Mouse (Mus musculus) stomach, embryonic 14.5 days (tissue): Measurements from ENCODE around the gene Gtpbp10. TPM values are rescaled to one million over a fixed set of nuclear protein-coding genes. Genes with fewer than 3 reads are reported as not detected.

Experiments used
- ATAC-seq: fragments of 200-750 bp; cut with Nextera tagmentation; 2 replicates; pipeline ENCODE4 v1.8.0; 2017; ENCODE audit warnings: low read depth, moderate TSS enrichment; ENCODE audit not compliant: insufficient number of reproducible peaks, insufficient read depth, low FRiP score
- H3K27ac ChIP-seq: fragments of 300-500 bp; sonication (generic); 2 replicates; pipeline ENCODE4 v1.5.1; 2014; ENCODE audit warnings: mild to moderate bottlenecking, low read length, moderate library complexity, mixed read lengths
- H3K27me3 ChIP-seq: fragments of 300-500 bp; sonication (generic); 2 replicates; pipeline ENCODE4 v1.6.1; 2014; ENCODE audit warnings: low read length, control low read depth, mixed read lengths; ENCODE audit not compliant: control insufficient read depth, insufficient read depth
- H3K36me3 ChIP-seq: fragments of 300-500 bp; sonication (generic); 2 replicates; pipeline ENCODE4 v1.6.1; 2014; ENCODE audit warnings: mild to moderate bottlenecking, control low read depth, low read length, moderate library complexity, mixed read lengths; ENCODE audit not compliant: control insufficient read depth, insufficient read depth
- H3K4me1 ChIP-seq: fragments of 300-500 bp; sonication (generic); 2 replicates; pipeline ENCODE4 v1.6.1; 2014; ENCODE audit warnings: low read length, control low read depth, mixed read lengths; ENCODE audit not compliant: control insufficient read depth, insufficient read depth
- H3K4me2 ChIP-seq: fragments of 300-500 bp; sonication (generic); replicated peaks from 2 replicates; pipeline ENCODE4 v1.6.1; 2014; ENCODE audit warnings: low read depth, low read length, control low read depth
- H3K4me3 ChIP-seq: fragments of 300-500 bp; sonication (generic); 2 replicates; pipeline ENCODE4 v1.5.1; 2014; ENCODE audit warnings: low read depth, low read length, control low read depth
- H3K9ac ChIP-seq: fragments of 300-500 bp; sonication (generic); replicated peaks from 2 replicates; pipeline ENCODE4 v1.6.1; 2014; ENCODE audit warnings: low read depth, mild to moderate bottlenecking, control low read depth, low read length, moderate library complexity, mixed read lengths
- H3K9me3 ChIP-seq: fragments of 300-500 bp; sonication (generic); 2 replicates; pipeline ENCODE4 v1.6.1; 2016; ENCODE audit warnings: low read depth, low read length, control low read depth; ENCODE audit not compliant: control insufficient read depth
- WGBS: fragments of 180-500 bp; shearing (Covaris S2); extraction: QIAGEN DNeasy Blood & Tissue Kit; methylation state at CpG from one replicate; pipeline ENCODE4 v1.1.7; 2014; 5-methylcytosine and 5-hydroxymethylcytosine counted together
- polyA plus RNA-seq: library from polyadenylated mRNA; unstranded; fragments of >200 nt; fragmentation: Nextera tagmentation; extraction: Ambion mirVana; gene quantifications from 2 replicates; pipeline ENCODE4 v1.2.1, GENCODE M21; 2014

Gtpbp10 gene
- polyA plus RNA-seq, 1 experiment from 2014 or later = 27.6 TPM

DNA sequence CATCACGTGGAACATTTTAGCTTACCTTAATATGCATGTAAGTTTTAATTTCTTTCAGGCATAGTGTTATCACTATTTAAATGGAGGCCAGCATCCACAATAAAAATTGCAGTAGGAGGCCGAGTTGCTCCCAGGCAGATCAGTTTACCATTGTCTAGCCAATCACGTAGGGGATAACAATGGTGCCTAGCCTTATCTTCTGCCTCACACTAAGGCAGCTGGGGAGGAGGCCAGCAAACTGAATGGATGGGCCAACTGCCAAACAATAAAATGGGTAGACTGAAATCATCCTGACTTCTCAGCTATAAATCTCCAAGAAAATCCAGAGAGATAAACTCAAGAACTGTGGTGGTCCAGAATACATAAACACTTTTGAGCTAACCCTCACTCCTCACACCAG is 19.6 kb downstream of the Gtpbp10 start:
- H3K36me3 ChIP-seq = peaks cover 31% of the 10 kb centered on the region
- no peak overlapping the region for H3K4me2 ChIP-seq
- ATAC-seq = no peak
- no peak overlapping the region for H3K4me3 ChIP-seq
- no peaks in the 10 kb centered on the region for H3K4me1 ChIP-seq
- H3K27ac ChIP-seq = no peak overlapping the region
- 72% methylated on average over 3 of the region's 3 CpGs for WGBS
- H3K27me3 ChIP-seq = no peaks in the 10 kb centered on the region
- no peak overlapping the region for H3K9ac ChIP-seq
- no peaks in the 10 kb centered on the region for H3K9me3 ChIP-seq

- Histone ChIP-seq H3K36me3 (peaks cover 7% of the 10 kb centered on the region; the same call in 1 of the 2 replicates), H3K9me3 (no peaks in the 10 kb centered on the region), H3K27me3 (no peaks in the 10 kb centered on the region), H3K9ac (no peak overlapping the region), H3K4me2 (no peak overlapping the region), H3K27ac (no peak overlapping the region), H3K4me1 (no peaks in the 10 kb centered on the region), H3K4me3 (no peak overlapping the region)
- no peak for ATAC-seq
- 87% methylated on average over 1 of the region's 1 CpGs for WGBS
Observed at GRCm38 (mm10) chr5:5536131-5536530, 23.2 kb downstream of the Gtpbp10 start.

- WGBS = 77% methylated on average over 3 of the region's 3 CpGs
- no peak for ATAC-seq
Observed at GRCm38 (mm10) chr5:5533656-5534420, 25.5 kb downstream of the Gtpbp10 start.

DNA sequence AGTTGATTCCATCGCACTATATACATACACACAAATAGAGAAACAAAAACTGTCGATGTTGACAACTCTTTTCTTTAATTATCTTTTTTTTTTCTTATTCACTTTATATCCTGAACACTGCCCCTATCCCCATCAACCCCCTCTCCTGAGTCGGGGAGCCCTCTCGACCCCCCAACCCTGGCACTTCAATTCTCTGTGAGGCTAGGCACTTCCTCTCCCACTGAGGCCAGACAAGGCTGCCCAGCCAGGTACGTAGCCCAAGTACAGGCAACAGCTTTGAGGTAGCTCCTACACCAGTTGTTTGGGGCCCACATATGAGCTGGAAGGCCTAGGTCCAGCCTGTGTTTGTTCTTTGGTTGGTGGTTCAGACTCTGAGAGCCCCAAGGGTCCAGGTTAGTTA is 43.9 kb downstream of the Gtpbp10 start:
- ATAC-seq = no peak
- H3K27ac ChIP-seq = no peak overlapping the region
- no peak overlapping the region for H3K4me2 ChIP-seq
- H3K9me3 ChIP-seq = no peaks in the 10 kb centered on the region
- no peak overlapping the region for H3K4me3 ChIP-seq
- 81% methylated on average over 5 of the region's 5 CpGs for WGBS
- H3K9ac ChIP-seq = no peak overlapping the region
- no peaks in the 10 kb centered on the region for H3K4me1 ChIP-seq
- no peaks in the 10 kb centered on the region for H3K27me3 ChIP-seq
- H3K36me3 ChIP-seq = no peaks in the 10 kb centered on the region; the same call in 1 of the 2 replicates

More at GRCm38 (mm10) chr5:5533656-5534420, 25.5 kb downstream of the Gtpbp10 start:
- H3K4me1 ChIP-seq = no peaks in the 10 kb centered on the region
- H3K4me3 ChIP-seq = no peak overlapping the region
- no peaks in the 10 kb centered on the region for H3K27me3 ChIP-seq
- H3K4me2 ChIP-seq = no peak overlapping the region
- no peaks in the 10 kb centered on the region for H3K36me3 ChIP-seq
- H3K9ac ChIP-seq = no peak overlapping the region
- H3K27ac ChIP-seq = no peak overlapping the region
- H3K9me3 ChIP-seq = no peaks in the 10 kb centered on the region

- under 1% methylated on average over 75 of the region's 79 CpGs for WGBS
- Histone ChIP-seq H3K27ac (peak within 1 kb of the TSS; percentile 88), H3K36me3 (no peaks in the 10 kb centered on the region; the same call in 1 of the 2 replicates), H3K27me3 (no peaks in the 10 kb centered on the region), H3K9ac (peak within 1 kb of the TSS; percentile 62), H3K9me3 (no peaks in the 10 kb centered on the region), H3K4me2 (peak within 1 kb of the TSS; percentile 70), H3K4me3 (peak within 1 kb of the TSS; percentile 85), H3K4me1 (no peaks in the 10 kb centered on the region)
- peak; percentile 95 for ATAC-seq
Observed at GRCm38 (mm10) chr5:5514196-5515076, 44.9 kb downstream of the Gtpbp10 start, which contains the start of gene Cldn12. Gene Cldn12, minus strand, starts transcription at chr5:5514958.

DNA sequence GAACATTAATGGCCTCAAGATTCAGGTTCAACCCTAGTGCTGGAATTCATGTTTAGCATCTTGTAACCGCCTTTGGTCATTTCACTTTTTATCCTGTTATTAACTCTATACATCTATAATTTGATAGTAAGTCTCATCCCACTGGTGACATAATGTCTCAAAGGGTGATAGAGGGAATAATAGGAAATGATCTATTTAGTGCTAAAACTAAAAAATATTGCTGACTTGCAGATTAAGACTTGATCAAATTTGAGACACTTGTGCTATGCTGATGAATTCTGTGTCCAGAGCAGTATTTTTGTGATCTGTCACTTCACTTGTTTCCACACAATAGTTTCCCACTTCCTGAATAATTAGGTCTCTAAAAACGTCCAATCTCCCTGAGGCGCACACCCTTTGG is 47.9 kb downstream of the Gtpbp10 start:
- Histone ChIP-seq H3K9me3 (no peaks in the 10 kb centered on the region), H3K27me3 (no peaks in the 10 kb centered on the region), H3K4me2 (no peak overlapping the region), H3K27ac (no peak overlapping the region), H3K36me3 (peaks cover 10% of the 10 kb centered on the region; the same call in 1 of the 2 replicates), H3K9ac (no peak overlapping the region), H3K4me3 (no peak overlapping the region), H3K4me1 (no peaks in the 10 kb centered on the region)
- no peak for ATAC-seq
- 85% methylated on average over 3 of the region's 3 CpGs for WGBS

DNA sequence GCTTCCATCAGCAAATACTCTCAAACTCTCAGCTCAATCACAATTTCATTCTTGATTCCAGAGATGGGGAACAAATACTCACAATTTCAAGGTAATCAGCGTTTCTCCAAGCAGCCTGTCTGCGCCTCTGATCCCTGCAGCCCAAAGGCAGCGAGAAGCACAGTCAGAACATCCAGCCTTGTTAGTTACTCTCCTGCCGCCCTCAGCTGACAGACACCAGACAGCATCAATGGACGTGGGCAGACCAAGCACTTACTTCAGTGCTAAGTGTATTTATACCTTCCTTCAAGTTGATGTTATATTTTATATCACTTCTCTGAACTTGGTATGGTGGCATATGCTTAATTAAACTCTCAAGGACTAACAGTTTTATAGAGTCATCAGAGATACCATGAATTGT is 48.3 kb downstream of the Gtpbp10 start:
- Histone ChIP-seq H3K9me3 (no peaks in the 10 kb centered on the region), H3K4me3 (no peak overlapping the region), H3K36me3 (peaks cover 10% of the 10 kb centered on the region; the same call in 1 of the 2 replicates), H3K9ac (no peak overlapping the region), H3K4me1 (no peaks in the 10 kb centered on the region), H3K27ac (no peak overlapping the region), H3K4me2 (no peak overlapping the region), H3K27me3 (no peaks in the 10 kb centered on the region)
- WGBS = 79% methylated on average over 5 of the region's 5 CpGs
- no peak for ATAC-seq

GRCm38 (mm10) chr5:5510304-5510887 is 48.9 kb downstream of the Gtpbp10 start:
- peaks cover 10% of the 10 kb centered on the region; the same call in 1 of the 2 replicates for H3K36me3 ChIP-seq

More at GRCm38 (mm10) chr5:5510304-5510887, 48.9 kb downstream of the Gtpbp10 start:
- no peaks in the 10 kb centered on the region for H3K9me3 ChIP-seq
- H3K9ac ChIP-seq = no peak overlapping the region
- H3K27ac ChIP-seq = no peak overlapping the region
- H3K4me3 ChIP-seq = no peak overlapping the region
- H3K4me1 ChIP-seq = no peaks in the 10 kb centered on the region
- H3K4me2 ChIP-seq = no peak overlapping the region
- no peak for ATAC-seq
- WGBS = 81% methylated on average over 10 of the region's 10 CpGs
- no peaks in the 10 kb centered on the region for H3K27me3 ChIP-seq
